Mouse (Mus musculus) heart, embryonic 11.5 days (tissue): ENCODE results near the gene Cep97. TPM values are rescaled to one million over a fixed set of nuclear protein-coding genes. Genes with fewer than 3 reads are reported as not detected.
"Not testable (repeated sequence)": the region's sequence is repeated elsewhere in the genome, so short reads cannot be mapped to it uniquely, and the experiment has no call there.

Experiments
- ATAC-seq: fragments of 200-750 bp; cut with Nextera tagmentation; replicated peaks from 2 replicates; pipeline ENCODE4 v1.8.0; 2017; ENCODE audit warnings: moderate library complexity; ENCODE audit not compliant: insufficient number of reproducible peaks, low FRiP score, low TSS enrichment
- H3K27ac ChIP-seq: fragments of 300-500 bp; sonication (generic); 2 replicates; pipeline ENCODE4 v1.5.1; 2014; ENCODE audit warnings: mild to moderate bottlenecking, low read depth, low read length
- H3K27me3 ChIP-seq: fragments of 300-500 bp; sonication (generic); 2 replicates; pipeline ENCODE4 v1.6.1; 2014; ENCODE audit warnings: mild to moderate bottlenecking, low read length, mixed read lengths; ENCODE audit not compliant: control insufficient read depth, insufficient read depth
- H3K36me3 ChIP-seq: fragments of 300-500 bp; sonication (generic); 2 replicates; pipeline ENCODE4 v1.6.1; 2014; ENCODE audit warnings: mild to moderate bottlenecking, low read length, moderate library complexity, mixed read lengths; ENCODE audit not compliant: control insufficient read depth, insufficient read depth
- H3K4me1 ChIP-seq: fragments of 300-500 bp; sonication (generic); 2 replicates; pipeline ENCODE4 v1.6.1; 2014; ENCODE audit warnings: low read length; ENCODE audit not compliant: control insufficient read depth, insufficient read depth
- H3K4me2 ChIP-seq: fragments of 300-500 bp; sonication (generic); 2 replicates; pipeline ENCODE4 v1.6.1; 2014; ENCODE audit warnings: mild to moderate bottlenecking, moderate library complexity
- H3K4me3 ChIP-seq: fragments of 300-500 bp; sonication (generic); 2 replicates; pipeline ENCODE4 v1.5.1; 2014; ENCODE audit warnings: low read depth, low read length
- H3K9ac ChIP-seq: fragments of 300-500 bp; sonication (generic); 2 replicates; pipeline ENCODE4 v1.6.1; 2014; ENCODE audit warnings: mild to moderate bottlenecking, low read depth, low read length, moderate library complexity
- H3K9me3 ChIP-seq: fragments of 300-500 bp; sonication (generic); replicated peaks from 2 replicates; pipeline ENCODE4 v1.6.1; 2016; ENCODE audit warnings: low read length; ENCODE audit not compliant: control insufficient read depth
- WGBS: fragments of 180-500 bp; shearing (Covaris S2); extraction: QIAGEN DNeasy Blood & Tissue Kit; methylation state at CpG from one replicate; pipeline ENCODE4 v1.1.7; 2014; ENCODE audit not compliant: insufficient replicate concordance; 5-methylcytosine and 5-hydroxymethylcytosine counted together
- polyA plus RNA-seq: library from polyadenylated mRNA; unstranded; fragments of >200 nt; fragmentation: Nextera tagmentation; extraction: Ambion mirVana; gene quantifications from 2 replicates; pipeline ENCODE4 v1.2.1, GENCODE M21; 2014

Gene Cep97
- polyA plus RNA-seq, 1 experiment from 2014 or later: 11.9 TPM

DNA sequence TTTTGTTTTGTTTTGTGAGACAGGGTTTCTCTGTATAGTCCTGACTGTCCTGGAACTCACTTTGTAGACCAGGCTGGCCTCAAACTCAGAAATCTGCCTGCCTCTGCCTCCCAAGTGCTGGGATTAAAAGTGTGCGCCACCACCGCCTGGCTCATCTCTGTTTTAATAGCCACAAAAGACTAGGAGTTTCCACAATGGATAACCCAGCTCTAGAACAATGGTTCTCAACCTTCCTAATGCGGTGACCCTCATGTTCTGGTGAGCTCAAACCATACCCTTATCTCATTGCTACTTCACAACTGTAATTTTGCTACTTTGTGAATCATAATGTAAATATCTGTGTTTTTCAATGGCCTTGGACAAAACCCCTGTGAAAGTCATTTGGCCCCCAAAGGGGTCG is 75.2 kb downstream of the Cep97 start:
- 85% methylated on average over 4 of the region's 4 CpGs for WGBS
- H3K4me3 ChIP-seq, H3K36me3 ChIP-seq, H3K9ac ChIP-seq, ATAC-seq, H3K27ac ChIP-seq, H3K27me3 ChIP-seq, H3K4me2 ChIP-seq, H3K9me3 ChIP-seq, H3K4me1 ChIP-seq: not testable (repeated sequence)

DNA sequence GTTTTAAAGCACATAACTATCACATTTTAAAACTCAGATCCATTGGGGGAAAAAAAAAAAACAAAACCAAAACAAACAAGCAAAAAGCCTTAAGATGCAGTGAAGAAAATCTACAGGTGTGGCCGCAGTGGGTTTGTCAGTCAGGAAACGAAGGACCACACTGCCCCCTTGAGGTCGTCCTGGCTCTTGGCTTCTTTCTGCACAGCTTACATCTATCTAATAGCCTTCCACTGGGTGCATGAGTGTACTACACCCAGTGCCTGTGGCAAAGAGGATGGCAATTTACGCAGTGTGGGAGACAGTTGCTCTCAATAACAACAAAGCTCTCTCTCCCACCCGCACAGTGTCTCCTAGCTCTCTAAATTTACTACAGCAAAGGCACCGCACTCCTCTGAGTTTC is 76.2 kb downstream of the Cep97 start:
- Histone ChIP-seq H3K36me3 (no peaks in the 10 kb centered on the region), H3K9ac (no peak overlapping the region), H3K4me2 (no peak overlapping the region), H3K27ac (no peak overlapping the region), H3K4me1 (no peaks in the 10 kb centered on the region), H3K9me3 (no peaks in the 10 kb centered on the region), H3K27me3 (no peaks in the 10 kb centered on the region), H3K4me3 (no peak overlapping the region)
- no peak for ATAC-seq
- 62% methylated on average over 6 of the region's 6 CpGs for WGBS

DNA sequence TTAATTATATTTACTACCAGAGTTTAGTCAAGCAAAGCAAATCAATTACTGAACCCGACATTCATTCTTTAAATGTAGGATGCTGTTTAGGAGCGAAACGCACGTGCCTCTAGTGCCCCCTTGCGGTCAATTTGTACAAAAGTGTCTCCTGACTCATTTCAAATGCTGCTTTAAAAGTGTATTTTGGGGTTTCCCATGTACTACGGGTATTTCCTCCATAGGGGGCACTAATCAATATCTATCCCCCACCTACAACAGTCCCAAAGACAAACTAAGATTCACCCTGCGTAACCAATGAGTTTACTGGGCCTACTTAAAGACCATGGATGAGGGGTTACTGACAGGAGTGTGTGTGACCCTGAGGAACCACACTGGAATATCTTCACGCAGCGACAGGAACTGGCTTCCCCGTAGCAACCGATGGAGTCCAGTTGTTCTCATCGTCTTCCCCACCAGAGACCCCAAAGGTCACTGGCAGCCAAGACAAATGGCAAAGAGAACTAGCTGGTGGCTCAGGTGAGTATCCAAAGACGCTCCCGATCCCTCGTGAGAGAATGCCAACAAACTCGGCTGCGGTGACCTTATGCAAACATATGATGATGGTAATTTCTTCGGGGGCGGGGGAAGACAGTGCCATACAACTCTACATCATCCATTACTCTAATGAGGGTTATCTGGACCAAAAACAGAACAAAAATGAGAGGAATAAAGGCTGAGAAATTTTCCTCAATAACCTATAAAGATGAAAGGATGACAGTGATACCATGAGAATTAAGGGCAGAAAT is 81.5 kb downstream of the Cep97 start:
- H3K4me2 ChIP-seq: no peak overlapping the region
- H3K4me1 ChIP-seq: no peaks in the 10 kb centered on the region
- H3K27ac ChIP-seq: no peak overlapping the region
- 57% methylated on average over 19 of the region's 19 CpGs for WGBS
- no peak for ATAC-seq
- no peaks in the 10 kb centered on the region for H3K9me3 ChIP-seq
- H3K27me3 ChIP-seq: no peaks in the 10 kb centered on the region
- H3K4me3 ChIP-seq: no peak overlapping the region
- no peak overlapping the region for H3K9ac ChIP-seq
- no peaks in the 10 kb centered on the region for H3K36me3 ChIP-seq

DNA sequence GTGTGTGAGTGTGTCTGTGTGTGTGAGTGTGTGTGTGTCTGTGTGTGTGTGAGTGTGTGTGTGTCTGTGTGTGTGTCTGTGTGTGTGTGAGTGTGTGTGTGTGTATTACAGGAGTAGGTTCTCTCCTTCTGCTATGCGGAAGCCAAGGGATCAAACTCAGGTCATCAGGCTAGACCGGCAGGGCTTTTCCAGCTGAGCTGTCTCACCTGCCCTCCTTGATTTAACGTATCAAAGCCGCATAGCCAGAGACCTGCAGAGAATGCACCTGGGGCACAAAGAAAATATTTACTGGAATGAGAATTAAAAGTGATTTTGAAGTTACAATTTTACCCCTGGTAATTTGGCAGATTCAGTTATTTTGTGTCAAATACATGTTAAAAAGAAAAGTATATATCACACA is 82.1 kb downstream of the Cep97 start:
- no peak overlapping the region for H3K9ac ChIP-seq
- H3K4me3 ChIP-seq: no peak overlapping the region
- H3K4me2 ChIP-seq: no peak overlapping the region
- H3K9me3 ChIP-seq: no peaks in the 10 kb centered on the region
- no peak for ATAC-seq
- no peaks in the 10 kb centered on the region for H3K4me1 ChIP-seq
- no peaks in the 10 kb centered on the region for H3K27me3 ChIP-seq
- no peaks in the 10 kb centered on the region; the same call in 1 of the 2 replicates for H3K36me3 ChIP-seq
- no peak overlapping the region for H3K27ac ChIP-seq
- WGBS: 56% methylated on average over 4 of the region's 4 CpGs

DNA sequence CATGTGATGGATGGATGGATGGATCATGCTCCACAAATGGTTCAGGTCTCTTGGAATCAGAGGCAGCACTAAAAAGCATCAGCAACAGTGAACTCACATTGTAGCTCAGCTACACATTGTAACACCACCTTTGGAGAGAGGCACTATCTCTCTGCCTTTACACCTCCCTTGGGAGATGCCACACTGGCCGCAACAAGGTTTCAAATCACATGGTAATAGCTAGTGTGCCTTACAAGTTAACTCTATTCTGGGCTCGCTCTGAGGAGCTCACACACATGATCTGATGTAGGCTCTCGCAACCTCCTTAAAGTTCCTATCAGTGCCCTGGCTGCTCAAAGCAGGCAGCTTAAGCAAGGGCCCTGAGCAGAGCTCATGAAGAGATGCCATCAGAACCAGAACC is 84.2 kb downstream of the Cep97 start:
- H3K9me3 ChIP-seq: no peaks in the 10 kb centered on the region
- H3K27ac ChIP-seq: no peak overlapping the region
- no peak for ATAC-seq
- H3K27me3 ChIP-seq: no peaks in the 10 kb centered on the region
- 76% methylated on average over 3 of the region's 3 CpGs for WGBS
- H3K4me1 ChIP-seq: no peaks in the 10 kb centered on the region
- no peak overlapping the region for H3K9ac ChIP-seq
- no peaks in the 10 kb centered on the region; the same call in 1 of the 2 replicates for H3K36me3 ChIP-seq
- H3K4me2 ChIP-seq: no peak overlapping the region
- no peak overlapping the region for H3K4me3 ChIP-seq

Other genes with a start within 250 kb of the Cep97 start
- gene Nfkbiz, start 96.0 kb downstream of the Cep97 start, polyA plus RNA-seq: 3.5 and 3.7 TPM in 2 replicates
- gene Nxpe3, start 39.6 kb downstream of the Cep97 start, polyA plus RNA-seq: 0.99 and 1.2 TPM in 2 replicates
- gene Rpl24, start 31.4 kb upstream of the Cep97 start, polyA plus RNA-seq: 617 and 672 TPM in 2 replicates
- 13.3 and 13.8 TPM in 2 replicates for gene Zbtb11, start 39.0 kb upstream of the Cep97 start, polyA plus RNA-seq
- gene Pcnp, start 94.9 kb upstream of the Cep97 start, polyA plus RNA-seq: 172 and 199 TPM in 2 replicates
- gene Trmt10c, start 103.0 kb upstream of the Cep97 start, polyA plus RNA-seq: 23.6 and 24.5 TPM in 2 replicates
- 24.6 and 24.8 TPM in 2 replicates for gene Senp7, start 113.5 kb upstream of the Cep97 start, polyA plus RNA-seq